Mouse (Mus musculus) MEL (cell line): ENCODE data around the gene Cdh13. TPM values are rescaled to one million over a fixed set of nuclear protein-coding genes. Genes with fewer than 3 reads are reported as not detected.

ENCODE experiments used
- DNase-seq: peaks from one replicate; pipeline ENCODE4 v3.0.0; 2011; ENCODE audit warnings: low read depth, low spot score
- H3K27ac ChIP-seq: 2 replicates; pipeline ENCODE4 v1.5.1; 2012; ENCODE audit warnings: low read depth, mild to moderate bottlenecking, control low read depth, low read length, moderate library complexity; ENCODE audit not compliant: control insufficient read depth
- H3K27me3 ChIP-seq, 2 experiments: fragments of 150-350 bp in 1 of 2; sonication (generic) in 1 of 2; 2 replicates each; pipeline ENCODE4 v1.6.1; 2012; ENCODE audit warnings: low read length in 2 of 2, mild to moderate bottlenecking in 2 of 2, improper control_type of control experiment in 1 of 2, moderate library complexity in 1 of 2; ENCODE audit not compliant: insufficient read depth in 2 of 2, control insufficient read depth in 1 of 2
- H3K36me3 ChIP-seq, 2 experiments: 2 replicates each; pipeline ENCODE4 v1.6.1; 2012 to 2014; ENCODE audit warnings: low read length in 2 of 2, improper control_type of control experiment in 1 of 2, inconsistent platforms in 1 of 2, mild to moderate bottlenecking in 1 of 2; ENCODE audit not compliant: insufficient read depth in 2 of 2, control insufficient read depth in 1 of 2
- H3K4me1 ChIP-seq, 2 experiments: fragments of 150-350 bp in 1 of 2; sonication (generic) in 1 of 2; 2 replicates each; pipeline ENCODE4 v1.6.1; 2012; ENCODE audit warnings: low read length in 2 of 2, improper control_type of control experiment in 1 of 2, mild to moderate bottlenecking in 1 of 2; ENCODE audit not compliant: insufficient read depth in 2 of 2, control insufficient read depth in 1 of 2
- H3K4me3 ChIP-seq, 2 experiments: fragments of 150-350 bp in 1 of 2; sonication (generic) in 1 of 2; 2 replicates each; pipeline ENCODE4 v1.5.1; 2012; ENCODE audit warnings: low read depth in 2 of 2, low read length in 2 of 2, mild to moderate bottlenecking in 2 of 2, moderate library complexity in 2 of 2, control low read depth in 1 of 2, improper control_type of control experiment in 1 of 2; ENCODE audit not compliant: control insufficient read depth in 1 of 2, insufficient read depth in 1 of 2
- H3K79me2 ChIP-seq: 2 replicates; pipeline ENCODE4 v1.6.1; 2012; ENCODE audit warnings: mild to moderate bottlenecking, low read length, moderate library complexity; ENCODE audit not compliant: control insufficient read depth, poor library complexity, insufficient read depth
- H3K9ac ChIP-seq: 2 replicates; pipeline ENCODE4 v1.6.1; 2012; ENCODE audit warnings: low read depth, mild to moderate bottlenecking, control low read depth, low read length, moderate library complexity; ENCODE audit not compliant: control insufficient read depth, poor library complexity, severe bottlenecking
- H3K9me3 ChIP-seq: fragments of 150-350 bp; sonication (generic); replicated peaks from 2 replicates; pipeline ENCODE4 v1.6.1; 2012; ENCODE audit warnings: mild to moderate bottlenecking, low read length, improper control_type of control experiment, moderate library complexity; ENCODE audit not compliant: insufficient read depth
- CHD2 ChIP-seq: IDR thresholded peaks from 2 replicates; pipeline ENCODE4 v1.6.1; 2011; ENCODE audit warnings: low read length, improper control_type of control experiment
- ELF1 ChIP-seq: IDR thresholded peaks from 2 replicates; pipeline ENCODE4 v1.6.1; 2014; ENCODE audit warnings: low read depth, mild to moderate bottlenecking, inconsistent platforms, low read length, improper control_type of control experiment, moderate library complexity
- GABPA ChIP-seq: IDR thresholded peaks from 2 replicates; pipeline ENCODE4 v1.6.1; 2012; ENCODE audit warnings: low read depth, mild to moderate bottlenecking, inconsistent platforms, low read length, improper control_type of control experiment, moderate library complexity
- GATA1 ChIP-seq: IDR thresholded peaks from 2 replicates; pipeline ENCODE4 v1.6.1; 2011; ENCODE audit warnings: low read depth, low read length, improper control_type of control experiment
- HCFC1 ChIP-seq: IDR thresholded peaks from 2 replicates; pipeline ENCODE4 v1.6.1; 2012; ENCODE audit warnings: low read depth, mild to moderate bottlenecking, inconsistent platforms, low read length, improper control_type of control experiment, moderate library complexity
- JUND ChIP-seq: IDR thresholded peaks from 2 replicates; pipeline ENCODE4 v1.6.1; 2011; ENCODE audit warnings: low read depth, mild to moderate bottlenecking, improper control_type of control experiment, low read length
- MAFK ChIP-seq: IDR thresholded peaks from 2 replicates; pipeline ENCODE4 v1.6.1; 2011; ENCODE audit warnings: low read depth, mild to moderate bottlenecking, low read length, improper control_type of control experiment, borderline replicate concordance
- MEF2A ChIP-seq: IDR thresholded peaks from 2 replicates; pipeline ENCODE4 v1.6.1; 2014; ENCODE audit warnings: low read depth, mild to moderate bottlenecking, inconsistent platforms, low read length, improper control_type of control experiment; ENCODE audit not compliant: poor library complexity, insufficient replicate concordance, severe bottlenecking; ENCODE audit errors: extremely low read depth
- MYB ChIP-seq: IDR thresholded peaks from 2 replicates; pipeline ENCODE4 v1.6.1; 2011; ENCODE audit warnings: mild to moderate bottlenecking, low read depth, low read length, improper control_type of control experiment
- NELFE ChIP-seq: IDR thresholded peaks from 2 replicates; pipeline ENCODE4 v1.6.1; 2011; ENCODE audit warnings: low read depth, low read length, improper control_type of control experiment
- POLR2AphosphoS2 ChIP-seq: IDR thresholded peaks from 2 replicates; pipeline ENCODE4 v1.6.1; 2011; ENCODE audit warnings: low read length, improper control_type of control experiment
- POLR2AphosphoS5 ChIP-seq: IDR thresholded peaks from 2 replicates; pipeline ENCODE4 v1.6.1; 2012; ENCODE audit warnings: low read depth, borderline replicate concordance, mild to moderate bottlenecking, inconsistent platforms, low read length, moderate library complexity, mixed read lengths
- RAD21 ChIP-seq: IDR thresholded peaks from 2 replicates; pipeline ENCODE4 v1.6.1; 2011; ENCODE audit warnings: mild to moderate bottlenecking, low read depth, low read length, improper control_type of control experiment
- SIN3A ChIP-seq: IDR thresholded peaks from 2 replicates; pipeline ENCODE4 v1.6.1; 2012; ENCODE audit warnings: low read length, improper control_type of control experiment, inconsistent platforms
- SMC3 ChIP-seq: IDR thresholded peaks from 2 replicates; pipeline ENCODE4 v1.6.1; 2011; ENCODE audit warnings: low read depth, low read length, improper control_type of control experiment
- TCF12 ChIP-seq: IDR thresholded peaks from 2 replicates; pipeline ENCODE4 v1.6.1; 2014; ENCODE audit warnings: low read depth, mild to moderate bottlenecking, inconsistent platforms, low read length, improper control_type of control experiment, moderate library complexity
- USF1 ChIP-seq: IDR thresholded peaks from 2 replicates; pipeline ENCODE4 v1.6.1; 2014; ENCODE audit warnings: low read depth, mild to moderate bottlenecking, inconsistent platforms, low read length, improper control_type of control experiment, moderate library complexity
- USF2 ChIP-seq, 2 experiments: IDR thresholded peaks; 2 replicates each; pipeline ENCODE4 v1.6.1; 2011 to 2012; ENCODE audit warnings: improper control_type of control experiment in 2 of 2, low read length in 2 of 2, borderline replicate concordance in 1 of 2, inconsistent platforms in 1 of 2, low read depth in 1 of 2, mild to moderate bottlenecking in 1 of 2; ENCODE audit not compliant: insufficient read depth in 1 of 2
- ZC3H11A ChIP-seq: IDR thresholded peaks from 2 replicates; pipeline ENCODE4 v1.6.1; 2012; ENCODE audit warnings: low read depth, mild to moderate bottlenecking, inconsistent platforms, low read length, improper control_type of control experiment
- ZKSCAN1 ChIP-seq: IDR thresholded peaks from 2 replicates; pipeline ENCODE4 v1.6.1; 2012; ENCODE audit warnings: low read depth, mild to moderate bottlenecking, inconsistent platforms, low read length, improper control_type of control experiment, moderate library complexity
- ZMIZ1 ChIP-seq: IDR thresholded peaks from 2 replicates; pipeline ENCODE4 v1.6.1; 2012; ENCODE audit warnings: low read depth, mild to moderate bottlenecking, inconsistent platforms, low read length, improper control_type of control experiment, moderate library complexity
- ZNF384 ChIP-seq: IDR thresholded peaks from 2 replicates; pipeline ENCODE4 v1.6.1; 2012; ENCODE audit warnings: low read depth, mild to moderate bottlenecking, inconsistent platforms, low read length, improper control_type of control experiment
- polyA plus RNA-seq, 2 experiments: library from polyadenylated mRNA; stranded (reverse) in 1 of 2; unstranded in 1 of 2; fragments of >175 nt in 1 of 2; fragments of >200 nt in 1 of 2; gene quantifications; 2 replicates each; pipeline versions ENCODE4 v1.2.1 to v1.2.4; 2012; ENCODE audit warnings: low replicate concordance in 2 of 2, low read depth in 1 of 2; ENCODE audit not compliant: insufficient read length in 2 of 2, insufficient read depth in 1 of 2, missing spikeins in 1 of 2
- total RNA-seq: library from RNA; depleted of rRNA; stranded (reverse); fragments of 300-350 nt; gene quantifications from 2 replicates; pipeline ENCODE4 v1.2.3, GENCODE M21; 2012

Gene Cdh13
- total and polyA plus RNA-seq, 3 experiments = not detected

- Histone ChIP-seq H3K9ac (no peak overlapping the region), H3K9me3 (no peaks in the 10 kb centered on the region), H3K4me1 (no peaks in the 10 kb centered on the region), H3K27me3 (no peaks in the 10 kb centered on the region), H3K27ac (no peak overlapping the region), H3K4me3 (no peak overlapping the region), H3K36me3 (no peaks in the 10 kb centered on the region), H3K79me2 (no peaks in the 10 kb centered on the region)
- DNase-seq = no peak
- TF ChIP-seq ZKSCAN1 (no peak), USF2 (IDR thresholded peaks at IDR 0.05; ENCODE audit: borderline replicate concordance in 1 of 2, insufficient read depth in 1 of 2, low read depth in 1 of 2, low read length in 2 of 2) (no peak), MAFK (no peak)
Measured at GRCm38 (mm10) chr8:118618195-118618594, 334.7 kb downstream of the Cdh13 start.

GRCm38 (mm10) chr8:118626425-118626824, 342.9 kb downstream of the Cdh13 start:
- H3K79me2 ChIP-seq = no peaks in the 10 kb centered on the region
- H3K9ac ChIP-seq = no peak overlapping the region
- H3K27me3 ChIP-seq = no peaks in the 10 kb centered on the region
- no peaks in the 10 kb centered on the region for H3K4me1 ChIP-seq
- H3K9me3 ChIP-seq = no peaks in the 10 kb centered on the region
- no peak overlapping the region for H3K27ac ChIP-seq
- TF ChIP-seq SMC3 (no peak), NELFE (no peak), GATA1 (no peak), POLR2AphosphoS5 (no peak), ZMIZ1 (no peak), JUND (no peak), TCF12 (no peak), POLR2AphosphoS2 (no peak), USF1 (no peak), MYB (no peak), ELF1 (no peak)
- H3K36me3 ChIP-seq = no peaks in the 10 kb centered on the region
- no peak overlapping the region for H3K4me3 ChIP-seq
- no peak for DNase-seq

- H3K36me3 ChIP-seq = no peaks in the 10 kb centered on the region
- TF ChIP-seq ZC3H11A (no peak), TCF12 (no peak), SIN3A (no peak), HCFC1 (no peak), MEF2A (no peak), ZNF384 (no peak), GABPA (no peak), POLR2AphosphoS5 (no peak), RAD21 (no peak), CHD2 (no peak)
- TF ChIP-seq, all 39 proteins: peak for 0
- Histone ChIP-seq H3K27me3 (no peaks in the 10 kb centered on the region), H3K4me3 (no peak overlapping the region), H3K27ac (no peak overlapping the region), H3K9me3 (no peaks in the 10 kb centered on the region), H3K79me2 (no peaks in the 10 kb centered on the region), H3K4me1 (no peaks in the 10 kb centered on the region), H3K9ac (no peak overlapping the region)
- no peak for DNase-seq
Measured at GRCm38 (mm10) chr8:118627737-118628136, 344.2 kb downstream of the Cdh13 start.
